Mouse (Mus musculus): ENCODE data around the gene Gm6408. TPM values are rescaled to one million over a fixed set of nuclear protein-coding genes. Genes with fewer than 3 reads are reported as not detected.
"Not testable (repeated sequence)": the region's sequence is repeated elsewhere in the genome, so short reads cannot be mapped to it uniquely, and the experiment has no call there.

The Gm6408 gene
- polyA plus RNA-seq, 1 experiment from 2014 or later = not detected

GRCm38 (mm10) chr5:146451592-146452254 lies 30.0 kb upstream of the Gm6408 start:
- Histone ChIP-seq H3K4me1 (ENCODE audit: control insufficient read depth, insufficient read depth, low read length) (no peaks in the 10 kb centered on the region), H3K9me3 (ENCODE audit: control insufficient read depth, low read length) (no peaks in the 10 kb centered on the region), H3K36me3 (ENCODE audit: control insufficient read depth, insufficient read depth, low read length) (no peaks in the 10 kb centered on the region), H3K27me3 (ENCODE audit: control insufficient read depth, insufficient read depth, low read length) (no peaks in the 10 kb centered on the region), H3K9ac (ENCODE audit: low read length) (no peak overlapping the region), H3K4me2 (ENCODE audit: low read depth, severe bottlenecking) (no peak overlapping the region), H3K4me3 (ENCODE audit: low read depth, low read length) (no peak overlapping the region), H3K27ac (replicated peaks; ENCODE audit: low read depth, low read length) (no peak overlapping the region)
- DNase-seq (ENCODE audit: low spot score) = no peak
- ATAC-seq (ENCODE audit: insufficient number of reproducible peaks, low FRiP score, low TSS enrichment, low read depth) = no peak
- 55% methylated on average over 11 of the region's 11 CpGs for WGBS

- 95% methylated on average over 6 of the region's 6 CpGs for WGBS
- H3K9me3 ChIP-seq (ENCODE audit: control insufficient read depth, low read length) = no peaks in the 10 kb centered on the region
- H3K27me3 ChIP-seq (ENCODE audit: control insufficient read depth, insufficient read depth, low read length) = no peaks in the 10 kb centered on the region
- ATAC-seq (ENCODE audit: insufficient number of reproducible peaks, low FRiP score, low TSS enrichment, low read depth) (no peak), DNase-seq (ENCODE audit: low spot score) (no peak)
- H3K4me2 ChIP-seq (ENCODE audit: low read depth, severe bottlenecking) = no peak overlapping the region
- H3K4me1 ChIP-seq (ENCODE audit: control insufficient read depth, insufficient read depth, low read length) = no peaks in the 10 kb centered on the region
- no peak overlapping the region for H3K9ac ChIP-seq (ENCODE audit: low read length)
- H3K27ac ChIP-seq (replicated peaks; ENCODE audit: low read depth, low read length) = no peak overlapping the region
- H3K36me3 ChIP-seq (ENCODE audit: control insufficient read depth, insufficient read depth, low read length) = no peaks in the 10 kb centered on the region
- no peak overlapping the region for H3K4me3 ChIP-seq (ENCODE audit: low read depth, low read length)
These were observed 28.2 kb upstream of the Gm6408 start for GRCm38 (mm10) chr5:146453556-146453955.

- DNase-seq (ENCODE audit: low spot score) (no peak), ATAC-seq (ENCODE audit: insufficient number of reproducible peaks, low FRiP score, low TSS enrichment, low read depth) (no peak)
- Histone ChIP-seq H3K9me3 (ENCODE audit: control insufficient read depth, low read length) (no peaks in the 10 kb centered on the region), H3K36me3 (ENCODE audit: control insufficient read depth, insufficient read depth, low read length) (no peaks in the 10 kb centered on the region), H3K4me3 (ENCODE audit: low read depth, low read length) (no peak overlapping the region), H3K27me3 (ENCODE audit: control insufficient read depth, insufficient read depth, low read length) (no peaks in the 10 kb centered on the region), H3K27ac (replicated peaks; ENCODE audit: low read depth, low read length) (no peak overlapping the region), H3K4me2 (ENCODE audit: low read depth, severe bottlenecking) (no peak overlapping the region), H3K4me1 (ENCODE audit: control insufficient read depth, insufficient read depth, low read length) (no peaks in the 10 kb centered on the region), H3K9ac (ENCODE audit: low read length) (no peak overlapping the region)
- 83% methylated on average over 8 of the region's 8 CpGs for WGBS
These were observed 20.2 kb upstream of the Gm6408 start for GRCm38 (mm10) chr5:146461612-146462011.

GRCm38 (mm10) chr5:146466663-146467062 lies 15.1 kb upstream of the Gm6408 start:
- WGBS = 93% methylated on average over 19 of the region's 19 CpGs
- ATAC-seq (ENCODE audit: insufficient number of reproducible peaks, low FRiP score, low TSS enrichment, low read depth) (no peak), DNase-seq (ENCODE audit: low spot score) (no peak)
- H3K4me2 ChIP-seq (ENCODE audit: low read depth, severe bottlenecking) = no peak overlapping the region
- H3K4me3 ChIP-seq (ENCODE audit: low read depth, low read length) = no peak overlapping the region
- no peak overlapping the region for H3K9ac ChIP-seq (ENCODE audit: low read length)
- no peaks in the 10 kb centered on the region for H3K4me1 ChIP-seq (ENCODE audit: control insufficient read depth, insufficient read depth, low read length)
- H3K36me3 ChIP-seq (ENCODE audit: control insufficient read depth, insufficient read depth, low read length) = no peaks in the 10 kb centered on the region
- H3K27me3 ChIP-seq (ENCODE audit: control insufficient read depth, insufficient read depth, low read length) = no peaks in the 10 kb centered on the region
- no peak overlapping the region for H3K27ac ChIP-seq (replicated peaks; ENCODE audit: low read depth, low read length)
- H3K9me3 ChIP-seq (ENCODE audit: control insufficient read depth, low read length) = no peaks in the 10 kb centered on the region

GRCm38 (mm10) chr5:146468311-146468710 lies 13.5 kb upstream of the Gm6408 start:
- no peak overlapping the region for H3K4me3 ChIP-seq (ENCODE audit: low read depth, low read length)
- ATAC-seq (ENCODE audit: insufficient number of reproducible peaks, low FRiP score, low TSS enrichment, low read depth) (no peak), DNase-seq (ENCODE audit: low spot score) (no peak)
- H3K27me3 ChIP-seq (ENCODE audit: control insufficient read depth, insufficient read depth, low read length) = no peaks in the 10 kb centered on the region
- no peak overlapping the region for H3K9ac ChIP-seq (ENCODE audit: low read length)
- no peak overlapping the region; the same call in 1 of the 2 replicates for H3K27ac ChIP-seq (replicated peaks; ENCODE audit: low read depth, low read length)
- 89% methylated on average over 9 of the region's 9 CpGs for WGBS
- H3K4me2 ChIP-seq (ENCODE audit: low read depth, severe bottlenecking) = no peak overlapping the region
- H3K4me1 ChIP-seq (ENCODE audit: control insufficient read depth, insufficient read depth, low read length) = no peaks in the 10 kb centered on the region
- no peaks in the 10 kb centered on the region for H3K36me3 ChIP-seq (ENCODE audit: control insufficient read depth, insufficient read depth, low read length)
- H3K9me3 ChIP-seq (ENCODE audit: control insufficient read depth, low read length) = no peaks in the 10 kb centered on the region

- H3K4me1 ChIP-seq (ENCODE audit: control insufficient read depth, insufficient read depth, low read length) = no peaks in the 10 kb centered on the region
- H3K4me3 ChIP-seq (ENCODE audit: low read depth, low read length) = no peak overlapping the region
- H3K27ac ChIP-seq (replicated peaks; ENCODE audit: low read depth, low read length) = no peak overlapping the region
- no peaks in the 10 kb centered on the region for H3K27me3 ChIP-seq (ENCODE audit: control insufficient read depth, insufficient read depth, low read length)
- no peak for DNase-seq (ENCODE audit: low spot score)
- 87% methylated on average over 9 of the region's 9 CpGs for WGBS
- H3K4me2 ChIP-seq (ENCODE audit: low read depth, severe bottlenecking) = no peak overlapping the region
- no peaks in the 10 kb centered on the region for H3K36me3 ChIP-seq (ENCODE audit: control insufficient read depth, insufficient read depth, low read length)
- no peak for ATAC-seq (ENCODE audit: insufficient number of reproducible peaks, low FRiP score, low TSS enrichment, low read depth)
- H3K9ac ChIP-seq (ENCODE audit: low read length) = no peak overlapping the region
- no peaks in the 10 kb centered on the region for H3K9me3 ChIP-seq (ENCODE audit: control insufficient read depth, low read length)
These were observed 10.9 kb upstream of the Gm6408 start for GRCm38 (mm10) chr5:146470821-146471220.

GRCm38 (mm10) chr5:146471311-146471710 lies 10.5 kb upstream of the Gm6408 start:
- H3K27ac ChIP-seq (replicated peaks; ENCODE audit: low read depth, low read length) = no peak overlapping the region
- H3K36me3 ChIP-seq (ENCODE audit: control insufficient read depth, insufficient read depth, low read length) = no peaks in the 10 kb centered on the region
- no peak for ATAC-seq (ENCODE audit: insufficient number of reproducible peaks, low FRiP score, low TSS enrichment, low read depth)
- H3K4me2 ChIP-seq (ENCODE audit: low read depth, severe bottlenecking) = no peak overlapping the region
- H3K4me3 ChIP-seq (ENCODE audit: low read depth, low read length) = no peak overlapping the region
- H3K4me1 ChIP-seq (ENCODE audit: control insufficient read depth, insufficient read depth, low read length) = no peaks in the 10 kb centered on the region
- H3K9ac ChIP-seq (ENCODE audit: low read length) = no peak overlapping the region
- H3K9me3 ChIP-seq (ENCODE audit: control insufficient read depth, low read length) = no peaks in the 10 kb centered on the region
- no peak for DNase-seq (ENCODE audit: low spot score)
- no peaks in the 10 kb centered on the region for H3K27me3 ChIP-seq (ENCODE audit: control insufficient read depth, insufficient read depth, low read length)
- 91% methylated on average over 5 of the region's 5 CpGs for WGBS

GRCm38 (mm10) chr5:146471821-146472220 lies 9.9 kb upstream of the Gm6408 start:
- no peak for ATAC-seq (ENCODE audit: insufficient number of reproducible peaks, low FRiP score, low TSS enrichment, low read depth)

GRCm38 (mm10) chr5:146479564-146479963 lies 2.2 kb upstream of the Gm6408 start:
- not testable (repeated sequence) for H3K4me1 ChIP-seq (ENCODE audit: control insufficient read depth, insufficient read depth, low read length); DNase-seq (ENCODE audit: low spot score); ATAC-seq (ENCODE audit: insufficient number of reproducible peaks, low FRiP score, low TSS enrichment, low read depth); H3K4me2 ChIP-seq (ENCODE audit: low read depth, severe bottlenecking); H3K9ac ChIP-seq (ENCODE audit: low read length); H3K4me3 ChIP-seq (ENCODE audit: low read depth, low read length); H3K9me3 ChIP-seq (ENCODE audit: control insufficient read depth, low read length); H3K27ac ChIP-seq (replicated peaks; ENCODE audit: low read depth, low read length); H3K36me3 ChIP-seq (ENCODE audit: control insufficient read depth, insufficient read depth, low read length); H3K27me3 ChIP-seq (ENCODE audit: control insufficient read depth, insufficient read depth, low read length)
- 15% methylated on average over 4 of the region's 4 CpGs for WGBS

More at GRCm38 (mm10) chr5:146471821-146472220, 9.9 kb upstream of the Gm6408 start:
- Histone ChIP-seq H3K4me3 (ENCODE audit: low read depth, low read length) (no peak overlapping the region), H3K27ac (replicated peaks; ENCODE audit: low read depth, low read length) (no peak overlapping the region), H3K9me3 (ENCODE audit: control insufficient read depth, low read length) (no peaks in the 10 kb centered on the region), H3K27me3 (ENCODE audit: control insufficient read depth, insufficient read depth, low read length) (no peaks in the 10 kb centered on the region), H3K36me3 (ENCODE audit: control insufficient read depth, insufficient read depth, low read length) (no peaks in the 10 kb centered on the region), H3K9ac (ENCODE audit: low read length) (no peak overlapping the region), H3K4me2 (ENCODE audit: low read depth, severe bottlenecking) (no peak overlapping the region), H3K4me1 (ENCODE audit: control insufficient read depth, insufficient read depth, low read length) (no peaks in the 10 kb centered on the region)
- 96% methylated on average over 12 of the region's 12 CpGs for WGBS
- no peak for DNase-seq (ENCODE audit: low spot score)
